Mouse (Mus musculus): ENCODE measurements around the gene Nfib.

The Nfib gene

DNA sequence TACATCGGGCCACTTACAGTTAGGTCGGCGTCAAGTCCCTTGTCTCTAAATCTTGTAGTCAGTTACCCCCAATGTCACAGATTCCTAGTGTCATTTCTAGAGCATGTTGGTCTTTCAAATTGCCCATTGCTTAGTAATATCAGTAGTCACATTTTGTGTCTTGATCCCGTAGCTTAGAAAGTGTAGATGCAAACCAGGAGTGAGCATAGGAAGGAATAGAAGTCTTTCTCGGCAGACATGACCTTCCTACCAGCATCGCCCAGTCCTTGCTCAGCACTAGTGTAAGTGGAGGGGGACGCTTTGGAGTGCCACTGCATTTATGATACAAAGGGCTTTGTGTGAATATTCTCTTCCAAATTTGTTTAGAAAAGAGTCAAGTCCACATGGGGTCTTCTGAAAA, 188.2 kb downstream of the Nfib start:
- ATAC-seq (ENCODE audit: insufficient number of reproducible peaks, low FRiP score, low TSS enrichment), result no peak

DNA sequence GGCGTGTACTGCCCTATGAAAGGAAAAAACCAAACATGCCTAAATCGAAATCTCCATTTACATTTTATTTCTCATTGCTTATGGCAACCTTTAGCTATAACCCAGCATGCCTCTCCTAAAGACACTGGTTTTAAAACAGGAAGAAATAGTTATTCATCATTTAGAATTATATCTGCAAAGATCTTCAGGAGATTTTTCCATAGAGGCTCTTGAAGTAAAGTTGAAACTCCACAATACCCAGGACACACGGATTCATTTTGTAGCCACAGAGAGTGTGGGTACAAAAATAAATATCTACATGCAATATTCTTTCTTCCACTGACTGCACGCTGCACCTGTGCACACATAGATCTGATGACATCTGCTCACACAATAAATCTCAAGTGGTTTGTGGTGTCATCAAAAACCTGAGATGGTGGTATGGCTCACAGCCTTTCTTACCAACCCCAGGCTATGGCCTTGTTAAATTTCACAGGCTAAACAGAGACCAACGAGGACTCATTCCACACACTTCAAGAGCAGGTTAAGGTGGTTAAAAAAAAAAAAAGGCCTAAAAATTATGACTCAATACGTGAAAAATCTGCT, 189.2 kb downstream of the Nfib start:
- ATAC-seq (ENCODE audit: insufficient number of reproducible peaks, low FRiP score, low TSS enrichment), result no peak

DNA sequence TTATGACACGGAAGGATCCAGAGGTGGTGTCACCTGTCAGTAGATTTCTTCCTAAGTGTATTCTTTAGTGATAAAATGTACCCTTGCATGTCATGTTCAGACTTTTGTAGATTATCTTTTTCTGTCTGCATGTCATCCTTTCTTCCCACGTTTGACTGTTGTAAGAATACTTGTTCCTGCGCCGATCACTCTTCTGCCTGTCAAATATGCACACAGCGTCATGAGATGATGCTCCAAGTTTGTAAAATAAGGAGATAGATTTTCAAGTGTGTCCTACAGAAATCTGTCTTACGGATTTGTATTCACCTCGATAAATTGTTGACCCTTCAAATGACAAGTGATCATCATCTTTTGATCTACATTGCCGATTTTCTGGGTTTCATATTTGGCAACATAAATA, 190.6 kb downstream of the Nfib start:
- no peak for ATAC-seq (ENCODE audit: insufficient number of reproducible peaks, low FRiP score, low TSS enrichment)

DNA sequence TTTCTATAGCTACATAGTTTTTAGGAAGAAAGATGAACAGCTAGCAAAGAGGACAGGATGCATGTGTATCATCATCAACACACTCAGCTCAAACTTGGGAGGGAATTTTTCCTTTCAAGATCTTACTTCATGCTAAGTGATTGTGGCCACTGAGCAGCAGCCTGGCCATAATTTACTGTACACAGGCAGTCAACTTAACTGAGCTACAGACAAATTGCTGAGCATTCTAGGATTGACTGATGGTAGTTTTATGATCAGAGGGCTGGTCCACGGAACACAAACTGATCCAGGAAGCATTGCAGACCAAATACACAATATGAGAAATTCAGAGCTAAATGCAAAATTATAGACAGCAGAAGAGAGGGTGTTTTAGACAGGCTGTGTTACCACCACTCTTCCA, 191.2 kb downstream of the Nfib start:
- ATAC-seq (ENCODE audit: insufficient number of reproducible peaks, low FRiP score, low TSS enrichment), result no peak

DNA sequence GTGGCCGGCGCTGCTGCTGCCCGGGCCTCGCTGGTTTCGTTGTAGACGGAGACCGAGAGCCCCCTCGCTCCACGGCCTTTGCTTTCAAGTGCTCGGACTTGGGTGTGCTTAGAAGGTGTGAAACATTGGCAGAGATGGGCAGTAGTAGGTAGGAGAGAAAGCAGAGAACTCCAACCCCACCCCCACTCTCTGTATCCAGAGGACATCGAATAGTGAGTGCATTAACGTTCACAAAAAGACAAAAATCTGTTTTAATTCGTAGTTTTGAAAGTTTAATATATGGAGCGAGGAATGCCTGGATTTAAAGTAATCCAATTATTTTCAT, 192.2 kb downstream of the Nfib start:
- no peak; the same call in 1 of the 2 replicates for ATAC-seq (ENCODE audit: insufficient number of reproducible peaks, low FRiP score, low TSS enrichment)

DNA sequence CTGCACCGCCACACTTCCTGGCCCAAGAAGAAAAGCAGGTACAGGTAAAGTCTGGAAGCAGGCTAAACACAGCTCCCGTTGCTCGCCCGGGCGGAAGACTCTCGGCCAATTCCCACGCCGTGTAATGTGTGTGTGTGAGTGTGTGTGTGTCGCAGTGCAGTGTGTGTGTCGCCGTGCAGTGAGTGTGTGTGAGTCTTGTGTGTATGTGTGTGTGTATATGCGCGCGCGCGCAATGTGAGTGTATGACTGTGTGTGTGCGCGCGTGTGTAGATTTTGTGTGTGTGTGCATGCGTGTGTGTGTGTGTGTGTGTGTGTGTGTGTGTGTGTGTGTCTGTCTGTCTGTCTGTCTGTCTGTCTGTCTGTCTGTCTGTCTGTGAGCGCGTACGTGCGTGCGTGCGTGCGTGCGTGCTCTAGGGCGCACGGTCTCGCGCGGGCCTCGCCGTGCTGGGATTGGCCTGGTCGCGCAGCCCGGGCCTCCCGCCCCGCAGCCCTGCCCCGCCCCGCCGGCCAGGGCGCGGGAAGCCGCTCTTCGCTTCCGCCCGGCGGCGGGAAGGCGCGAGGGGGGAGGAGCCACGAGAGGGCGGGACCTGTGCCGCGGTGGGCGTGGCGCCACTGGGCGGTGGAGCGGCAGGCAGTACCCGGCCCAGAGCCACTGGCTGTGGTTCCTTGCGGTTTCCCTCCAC, 192.7 kb downstream of the Nfib start:
- peak; percentile 91 for ATAC-seq (ENCODE audit: insufficient number of reproducible peaks, low FRiP score, low TSS enrichment)

DNA sequence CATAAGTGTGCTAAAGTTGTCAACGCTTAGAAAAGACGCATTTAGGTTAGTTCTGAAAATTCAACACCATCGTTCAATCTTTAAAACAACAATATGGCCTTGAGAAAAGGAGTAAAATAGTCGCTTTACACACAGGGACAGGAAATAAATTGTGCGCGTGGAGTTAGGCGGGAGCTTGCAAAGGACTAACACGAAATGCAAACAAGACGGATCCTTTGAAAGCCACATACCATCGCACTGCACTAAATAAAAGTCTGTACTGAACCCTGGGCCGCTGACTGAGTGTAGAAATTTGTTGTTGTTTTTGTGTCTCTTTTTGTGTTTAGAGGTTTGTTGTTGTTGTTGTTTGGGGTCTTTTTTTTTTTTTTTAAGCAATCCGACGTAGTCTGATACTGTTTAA, 193.2 kb downstream of the Nfib start:
- ATAC-seq (ENCODE audit: insufficient number of reproducible peaks, low FRiP score, low TSS enrichment), result no peak

DNA sequence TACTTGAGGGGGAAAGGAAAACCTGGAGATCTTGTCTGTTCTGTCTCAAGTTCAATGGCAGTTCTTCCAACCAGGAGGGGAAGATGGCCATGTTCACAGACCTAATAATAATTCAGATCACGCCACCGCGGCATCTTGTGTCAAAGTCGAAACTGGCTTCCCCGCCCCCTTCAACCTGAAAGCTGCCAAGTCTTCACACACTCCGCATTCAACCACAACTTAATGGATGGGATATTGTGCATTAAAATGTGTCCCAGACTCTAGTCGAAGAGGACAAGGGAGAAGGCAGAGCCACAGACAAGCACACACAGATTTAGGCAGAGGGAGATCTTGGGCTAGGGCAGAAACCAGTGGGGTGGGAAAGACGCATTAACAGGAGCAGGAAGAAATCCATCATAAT, 194.0 kb downstream of the Nfib start:
- no peak for ATAC-seq (ENCODE audit: insufficient number of reproducible peaks, low FRiP score, low TSS enrichment)

DNA sequence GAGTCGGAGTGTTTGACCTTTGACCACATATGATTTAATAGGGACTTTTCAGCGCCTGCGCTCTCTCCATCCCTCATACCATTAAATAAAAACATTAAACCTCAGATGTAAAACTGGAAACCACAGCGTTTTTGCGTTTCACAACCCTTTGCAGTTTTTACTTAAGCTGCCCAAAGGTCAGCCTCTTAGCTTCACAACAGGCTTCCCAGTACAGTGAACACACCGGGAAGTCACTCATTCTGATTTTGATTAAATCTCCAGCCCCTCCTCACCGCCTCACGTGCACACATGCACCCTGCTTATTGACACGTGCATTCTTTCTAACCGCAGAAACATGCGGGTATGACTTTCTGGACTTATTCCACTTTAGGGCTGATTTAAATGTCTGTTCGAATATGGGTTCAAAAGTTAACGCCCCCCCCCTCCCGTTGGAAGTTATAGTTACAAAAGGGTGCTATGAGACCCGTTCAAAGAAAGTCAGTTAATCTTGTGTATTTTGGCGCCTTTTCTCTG, 194.5 kb downstream of the Nfib start:
- ATAC-seq (ENCODE audit: insufficient number of reproducible peaks, low FRiP score, low TSS enrichment), result no peak

DNA sequence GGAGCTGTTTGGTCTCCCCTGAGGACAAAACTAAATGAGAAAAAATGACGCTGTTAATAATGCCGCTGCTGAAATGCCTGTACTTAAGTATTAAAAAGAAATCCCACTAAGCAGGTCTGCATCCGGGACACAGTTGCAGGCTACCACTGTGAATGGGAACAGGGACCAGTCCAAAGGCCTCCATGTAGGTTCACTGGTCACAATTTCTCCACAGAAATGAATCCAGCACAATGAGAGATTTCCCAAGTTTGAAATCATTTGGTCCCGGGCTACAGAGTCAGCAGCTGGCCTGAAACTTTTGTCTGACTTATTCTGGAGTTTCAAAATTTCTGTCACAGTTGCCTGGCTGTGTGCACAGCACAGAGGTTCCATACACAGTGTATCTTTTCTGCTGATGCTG, 195.8 kb downstream of the Nfib start:
- no peak for ATAC-seq (ENCODE audit: insufficient number of reproducible peaks, low FRiP score, low TSS enrichment)

DNA sequence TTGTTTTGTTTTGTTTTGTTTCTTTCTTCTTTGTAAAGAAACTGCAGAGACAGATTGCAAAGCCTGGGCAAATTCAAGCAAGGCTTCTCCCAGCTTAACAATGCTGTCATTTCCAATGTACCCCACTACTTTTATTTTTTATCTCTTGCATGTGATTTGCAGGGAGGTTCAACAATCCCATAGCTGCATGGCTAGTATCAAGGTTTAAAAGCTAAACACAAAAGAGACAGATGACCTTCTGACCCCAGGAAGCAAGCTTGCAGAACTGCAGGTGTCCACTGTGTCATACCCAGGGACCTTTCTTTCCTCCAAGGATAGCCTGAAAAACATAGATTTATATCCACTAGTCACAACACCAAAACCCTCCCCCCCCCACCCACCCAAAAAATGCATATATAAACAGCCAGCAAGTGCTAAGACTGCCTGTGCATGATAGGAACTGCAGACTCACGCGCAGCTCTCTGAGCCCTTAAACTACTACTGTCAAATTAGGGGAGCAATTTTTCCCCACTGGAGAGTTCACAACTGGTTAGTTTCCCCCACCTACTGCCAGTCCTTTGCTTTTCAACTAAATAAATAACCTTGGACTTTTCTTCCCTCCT, 196.3 kb downstream of the Nfib start:
- no peak for ATAC-seq (ENCODE audit: insufficient number of reproducible peaks, low FRiP score, low TSS enrichment)

DNA sequence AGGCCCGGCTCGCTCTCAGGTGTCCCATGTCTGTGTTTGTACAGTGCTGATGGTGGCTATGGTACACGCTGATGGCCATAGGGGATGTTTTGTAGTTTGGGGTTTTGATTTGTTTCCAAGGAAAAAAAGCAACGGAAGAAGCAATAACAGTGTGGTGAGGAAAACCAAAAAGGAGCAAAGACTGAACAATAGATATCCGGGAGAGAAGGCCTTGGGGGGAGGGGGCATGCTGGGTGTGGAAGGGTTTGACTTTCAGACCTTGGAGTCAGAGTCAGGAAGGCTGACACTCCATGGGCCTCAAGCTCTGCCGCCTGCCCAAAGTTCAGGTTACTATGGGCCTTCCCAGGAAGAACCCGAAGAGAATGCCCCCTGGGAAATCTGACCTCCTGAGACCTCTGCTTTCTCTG, 197.3 kb downstream of the Nfib start:
- no peak for ATAC-seq (ENCODE audit: insufficient number of reproducible peaks, low FRiP score, low TSS enrichment)

DNA sequence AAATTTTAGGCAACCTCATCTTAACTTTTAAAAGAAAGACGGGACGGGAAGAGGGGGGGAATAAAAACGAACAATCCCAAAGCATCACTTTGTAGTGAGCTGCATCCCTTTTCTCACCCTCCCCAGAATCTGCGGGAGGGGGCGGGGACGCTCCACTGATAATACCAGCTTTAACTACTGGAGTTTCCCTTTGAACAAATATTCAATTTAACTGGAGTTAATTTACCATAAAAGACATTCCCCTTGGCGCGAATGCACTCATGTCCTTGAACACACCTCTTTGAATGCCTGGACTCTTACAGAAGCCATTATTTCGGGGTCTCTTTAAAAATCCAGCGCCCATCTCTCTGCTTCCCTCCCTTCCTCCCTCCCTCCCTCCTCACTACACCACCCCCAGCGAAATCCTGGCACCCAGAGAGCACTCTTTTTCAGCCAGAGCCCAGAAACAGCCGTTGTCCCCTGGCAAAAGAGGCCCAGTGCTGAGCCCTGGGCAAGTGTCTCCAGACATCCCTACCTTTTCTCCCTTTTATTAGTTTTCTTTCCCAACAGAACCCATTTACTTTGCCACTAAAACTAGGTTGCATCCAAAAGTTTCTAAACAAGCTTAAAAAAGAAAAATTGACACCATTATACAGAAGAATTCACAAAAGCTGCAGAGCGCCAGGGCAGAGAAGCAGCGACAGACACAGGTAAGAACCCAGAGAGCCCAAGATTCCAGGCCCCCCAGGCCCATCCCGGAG, 197.8 kb downstream of the Nfib start:
- ATAC-seq (ENCODE audit: insufficient number of reproducible peaks, low FRiP score, low TSS enrichment), result no peak

DNA sequence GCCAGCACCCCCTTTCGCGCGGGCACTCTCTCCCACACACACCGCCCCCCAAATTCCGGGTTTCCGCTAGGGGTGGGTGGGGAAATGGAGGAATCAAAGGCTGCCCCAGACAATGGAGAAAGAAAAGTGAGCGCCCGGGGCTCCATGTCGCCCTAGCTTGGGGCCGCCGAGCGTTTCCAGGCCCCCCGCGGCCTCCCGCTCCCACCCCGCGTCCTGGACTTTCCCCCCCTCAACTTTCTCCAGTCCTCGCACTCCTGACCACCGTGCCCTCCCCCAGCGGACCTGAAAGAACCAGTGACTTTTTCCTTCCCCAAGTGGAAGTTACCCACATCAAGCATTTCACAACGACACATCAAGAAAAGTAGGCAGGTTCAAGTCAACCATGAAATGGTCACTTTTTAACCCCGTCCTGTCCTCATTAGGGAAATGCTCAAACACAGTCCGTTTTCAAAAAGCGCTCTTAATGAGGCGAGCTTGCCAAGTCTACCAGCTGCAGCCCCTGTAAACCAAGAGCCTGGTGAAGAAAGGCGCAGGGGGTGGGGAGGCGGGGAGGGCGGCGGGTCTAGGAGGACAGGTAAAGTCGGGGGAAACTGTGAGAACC, 198.7 kb downstream of the Nfib start:
- peak; percentile 16; the same call in 1 of the 2 replicates for ATAC-seq (ENCODE audit: insufficient number of reproducible peaks, low FRiP score, low TSS enrichment)

DNA sequence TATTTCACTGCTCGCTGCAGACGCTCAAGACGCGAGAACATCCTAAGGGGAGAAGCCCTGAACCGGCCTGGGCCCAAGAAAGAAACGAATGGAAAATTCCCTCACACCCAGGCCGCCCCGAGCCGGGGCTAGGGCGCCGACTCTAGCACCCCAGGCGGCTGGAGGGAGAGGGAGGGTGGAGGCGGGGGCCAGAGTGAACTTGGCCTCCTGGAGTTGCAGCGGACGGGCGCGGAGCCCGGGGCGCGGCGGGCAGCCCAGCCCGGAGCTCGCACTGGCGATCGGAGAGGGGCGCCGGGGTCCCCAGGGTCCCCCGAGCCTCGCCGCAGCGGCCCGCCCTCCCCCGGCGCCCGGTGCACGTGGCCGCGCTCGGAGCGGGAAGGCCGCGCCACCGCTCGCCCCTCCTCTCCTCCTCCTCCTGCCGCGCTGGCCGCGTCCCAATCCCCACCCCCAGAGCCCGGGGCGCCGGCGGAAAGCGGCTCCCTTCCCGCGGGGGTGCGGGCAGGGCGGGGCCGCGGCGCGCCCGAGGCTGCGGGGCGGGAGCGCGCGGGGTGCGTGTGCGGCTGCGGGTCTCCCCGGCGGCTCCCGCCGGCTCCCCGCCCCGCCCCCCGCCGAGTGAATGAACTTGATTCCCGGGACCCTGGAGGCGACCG, 199.3 kb downstream of the Nfib start:
- peak; percentile 57 for ATAC-seq (ENCODE audit: insufficient number of reproducible peaks, low FRiP score, low TSS enrichment)

DNA sequence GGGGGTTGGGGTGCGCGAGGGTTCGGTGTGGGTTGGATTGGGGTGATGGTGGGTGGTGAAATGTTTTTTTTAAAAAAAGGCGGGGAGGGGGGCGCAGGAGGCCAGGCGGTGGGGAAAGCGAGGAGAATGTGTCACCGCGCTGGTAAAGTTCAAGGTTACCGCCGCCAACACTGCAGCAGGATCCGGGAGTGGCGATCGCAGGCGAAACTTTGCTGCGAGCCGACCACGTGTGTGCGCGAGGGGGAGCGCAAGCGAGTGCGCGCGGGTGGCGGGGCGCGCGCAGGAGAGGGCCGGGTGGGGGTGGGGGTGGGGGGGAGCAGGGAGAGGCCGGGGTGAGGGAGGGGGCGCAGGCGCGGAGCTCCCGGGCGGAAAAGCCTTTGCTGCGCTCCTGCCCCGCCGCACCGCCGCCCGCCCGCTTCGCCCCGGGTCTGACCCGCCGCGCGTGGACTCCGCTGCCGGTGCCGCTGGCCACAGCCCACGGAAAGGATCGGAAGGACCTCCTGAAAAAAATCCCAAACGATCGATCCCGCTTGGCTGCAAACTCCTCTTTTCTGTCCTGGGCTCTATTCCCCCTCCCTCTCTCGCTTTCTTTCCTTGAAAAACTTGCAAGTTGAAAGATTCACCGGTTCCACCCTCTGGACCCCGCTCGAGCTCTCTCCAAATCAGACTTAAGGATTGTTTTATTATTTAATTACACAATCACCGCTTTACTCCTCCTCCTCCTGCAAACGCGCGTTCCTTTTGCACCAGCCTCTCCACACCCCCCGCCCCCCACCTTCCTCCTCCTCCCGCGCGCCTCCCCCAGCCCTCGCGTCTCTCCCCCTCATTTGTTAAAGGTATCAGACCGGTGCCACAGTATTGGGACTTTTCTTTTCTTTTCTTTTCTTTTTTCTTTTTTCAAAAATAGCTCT, 200.2 kb downstream of the Nfib start:
- ATAC-seq (ENCODE audit: insufficient number of reproducible peaks, low FRiP score, low TSS enrichment), result peak; percentile 26; the same call in 1 of the 2 replicates

DNA sequence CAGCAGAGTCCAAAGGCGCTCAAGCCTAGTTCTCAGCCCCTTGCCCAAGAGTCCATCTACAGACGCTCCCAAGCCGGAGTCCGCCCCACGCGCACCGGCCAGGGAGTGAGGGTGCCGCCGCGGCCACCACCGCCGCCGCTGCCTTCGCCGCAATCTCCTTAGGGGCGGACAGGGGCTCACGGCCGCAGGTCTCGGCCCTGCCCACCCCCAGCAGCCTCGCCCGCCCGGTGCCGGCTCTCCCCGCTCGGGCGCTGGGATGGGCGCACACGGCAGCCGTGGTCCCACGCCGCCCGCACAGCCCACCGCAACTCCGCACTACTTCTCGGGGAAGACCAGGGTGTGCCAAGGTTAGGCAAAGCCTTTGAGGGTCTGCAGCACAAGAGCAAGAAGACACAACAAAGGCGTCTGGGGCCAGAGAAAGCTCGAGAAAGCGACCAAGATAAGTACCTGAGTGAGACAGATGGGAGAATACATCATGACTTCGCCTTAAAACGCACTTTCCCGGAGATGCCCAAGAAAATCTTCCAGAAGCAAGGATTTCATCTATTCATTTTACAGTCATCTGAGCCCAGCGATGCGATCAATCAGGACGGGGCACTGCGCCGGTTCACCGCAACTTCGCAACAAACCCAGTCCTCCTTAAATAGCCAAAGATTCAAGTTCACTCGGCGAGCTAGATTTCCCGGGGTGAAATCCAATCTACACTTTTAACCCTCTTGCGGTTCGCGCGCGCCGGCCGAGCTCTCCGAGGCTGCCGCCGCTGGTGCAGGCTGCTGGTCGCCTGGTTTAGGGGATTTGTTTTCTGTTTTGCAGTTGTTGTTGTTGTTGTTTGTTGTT, 201.0 kb downstream of the Nfib start:
- no peak for ATAC-seq (ENCODE audit: insufficient number of reproducible peaks, low FRiP score, low TSS enrichment)

DNA sequence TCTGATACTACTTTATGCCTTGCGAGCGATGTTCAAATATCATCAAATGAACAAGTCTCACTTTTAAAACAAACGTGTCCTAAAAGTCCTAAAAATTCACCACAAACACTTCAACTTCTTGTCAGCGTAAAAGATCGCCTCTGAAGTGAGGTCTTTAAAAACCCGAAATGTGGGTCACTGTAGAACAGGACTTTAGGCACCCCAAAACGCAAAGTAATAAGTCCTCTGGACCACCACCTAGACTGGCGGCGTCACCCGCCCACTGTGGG, 201.6 kb downstream of the Nfib start:
- no peak for ATAC-seq (ENCODE audit: insufficient number of reproducible peaks, low FRiP score, low TSS enrichment)

Data from cerebellum, adult (tissue).